Mouse (Mus musculus) small intestine, adult 2 months (tissue): Measurements from ENCODE around the gene Il34.

ENCODE experiments used
- CTCF ChIP-seq: fragments of 200-500 bp; IDR thresholded peaks from 2 replicates; pipeline ENCODE4 v1.5.1; 2012; ENCODE audit warnings: low read depth, mild to moderate bottlenecking, control low read depth, inconsistent platforms, low read length, moderate library complexity, mixed read lengths; ENCODE audit not compliant: insufficient replicate concordance, insufficient read length; ENCODE audit errors: extremely low read depth
- POLR2A ChIP-seq: fragments of 200-500 bp; IDR thresholded peaks from 2 replicates; pipeline ENCODE4 v1.6.1; 2012; ENCODE audit warnings: low read depth, mild to moderate bottlenecking, control low read depth, inconsistent platforms, low read length, moderate library complexity

GRCm38 (mm10) chr8:110751490-110751889 is 54.2 kb downstream of the Il34 start:
- TF ChIP-seq CTCF (no peak), POLR2A (no peak)
